8 mouse cellular contexts compared by ENCODE assay signal in the genomic region with DNA sequence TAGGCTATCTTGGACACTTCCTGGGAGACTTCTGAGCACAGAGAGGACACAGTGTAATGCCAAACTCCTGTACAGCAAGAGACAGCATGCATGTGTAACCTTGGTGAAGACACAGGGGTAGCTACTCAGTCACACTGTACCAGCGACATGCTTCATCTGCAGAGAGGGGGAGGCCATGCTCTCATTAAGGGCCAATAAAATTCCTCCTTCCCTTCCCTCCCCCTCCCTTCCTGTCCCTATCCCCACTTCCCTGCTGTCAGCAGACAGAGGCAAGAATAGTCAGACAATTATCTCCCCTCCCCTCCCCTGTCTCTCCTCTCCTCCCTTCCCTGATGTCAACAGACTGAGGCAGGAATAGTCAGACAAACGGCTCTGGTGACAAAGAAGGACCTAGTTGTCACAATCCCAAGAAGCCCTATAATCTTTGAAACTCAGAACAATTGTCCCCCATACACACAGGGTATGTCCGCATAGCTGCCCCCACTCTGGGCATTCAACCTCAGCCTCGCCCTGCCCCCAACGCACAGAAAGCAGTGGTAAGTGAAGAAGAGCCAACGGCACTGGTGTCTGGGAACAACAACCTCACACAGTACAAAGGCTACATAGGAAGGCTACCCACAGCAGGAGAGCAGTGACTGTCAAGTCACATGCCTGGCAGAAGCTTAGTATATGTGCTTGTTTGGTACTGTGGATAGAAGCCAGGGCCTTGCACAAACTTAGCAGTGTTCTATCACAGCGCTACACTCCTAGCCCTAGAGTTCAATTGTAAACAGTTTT. TPM values are rescaled to one million over a fixed set of nuclear protein-coding genes. Genes with fewer than 3 reads are reported as not detected.
DNase-seq lines count a peak whose midpoint lies in the region; ATAC-seq and TF ChIP-seq lines count a peak whose summit lies in the region.

No protein-coding gene starts in this region.

- peak overlapping the region; percentile 55 for H3K9ac ChIP-seq in heart, embryonic 16.5 days (ENCODE audit: low read length)
- no peak overlapping the region for H3K9ac ChIP-seq in liver, postnatal 0 days (replicated peaks)

- H3K4me1 ChIP-seq in cortical plate, adult 2 months (ENCODE audit: control insufficient read depth, insufficient read depth, low read length), result peaks cover 37% of the 10 kb centered on the region
- H3K4me1 ChIP-seq in heart, embryonic 16.5 days (ENCODE audit: control insufficient read depth, insufficient read depth, low read length), result peaks cover 57% of the 10 kb centered on the region
- H3K4me1 ChIP-seq in liver, postnatal 0 days (ENCODE audit: insufficient read depth), result peaks cover 32% of the 10 kb centered on the region

- DNase-seq in left cerebral cortex, adult 2 months (ENCODE audit: extremely low spot score in 1 of 2, low spot score in 2 of 2), result no peak
- DNase-seq in left cerebral cortex, adult 9 months (ENCODE audit: low spot score in 2 of 2), result no peak
- peak; percentile 35 for DNase-seq in liver, postnatal 0 days
- peak; percentile 80 for DNase-seq in retina, embryonic 14.5 days (ENCODE audit: low spot score)
- no peak for DNase-seq in urinary bladder, adult 18-20 months (ENCODE audit: low spot score in 2 of 2)
- DNase-seq in urinary bladder, postnatal 10 days (ENCODE audit: low spot score), result no peak

- peak overlapping the region; percentile 19; the same call in 1 of the 2 replicates for H3K4me2 ChIP-seq in heart, embryonic 16.5 days (ENCODE audit: low read depth, low read length)
- peak overlapping the region; percentile 49 for H3K4me2 ChIP-seq in liver, postnatal 0 days (ENCODE audit: low read depth, low read length)

- 23% methylated on average over 7 of the region's 7 CpGs for WGBS in heart, embryonic 16.5 days
- WGBS in liver, postnatal 0 days (ENCODE audit: insufficient replicate concordance), result 29% methylated on average over 7 of the region's 7 CpGs

- no peak for TF ChIP-seq EP300 in liver, postnatal 0 days (IDR thresholded peaks at IDR 0.05; ENCODE audit: low read depth)

- intact Hi-C loops in left cerebral cortex, adult 2 months (cut with DNase I), result loop anchor here (2.0 kb wide), 1 partner anchor 28 kb away; a partner anchor contains a TSS

- TF ChIP-seq POLR2A in cortical plate, adult 2 months (IDR thresholded peaks at IDR 0.05; ENCODE audit: extremely low read depth, insufficient read depth, low read length), result no peak

- H3K27me3 ChIP-seq in heart, embryonic 16.5 days (ENCODE audit: control insufficient read depth, insufficient read depth, low read length), result no peaks in the 10 kb centered on the region
- no peaks in the 10 kb centered on the region for H3K27me3 ChIP-seq in liver, postnatal 0 days (ENCODE audit: insufficient read depth, low read length)

- no peaks in the 10 kb centered on the region for H3K9me3 ChIP-seq in heart, embryonic 16.5 days (replicated peaks; ENCODE audit: control insufficient read depth, low read length)
- H3K9me3 ChIP-seq in liver, postnatal 0 days (ENCODE audit: low read length), result no peaks in the 10 kb centered on the region

- H3K36me3 ChIP-seq in heart, embryonic 16.5 days (ENCODE audit: control insufficient read depth, insufficient read depth), result no peaks in the 10 kb centered on the region
- H3K36me3 ChIP-seq in liver, postnatal 0 days (replicated peaks; ENCODE audit: insufficient read depth, low read length), result no peaks in the 10 kb centered on the region

- no peak overlapping the region for H3K4me3 ChIP-seq in left cerebral cortex, adult 2 months
- H3K4me3 ChIP-seq in cortical plate, adult 2 months (ENCODE audit: insufficient read depth, low read length), result no peak overlapping the region
- no peak overlapping the region for H3K4me3 ChIP-seq in heart, embryonic 16.5 days (ENCODE audit: low read length)
- H3K4me3 ChIP-seq in liver, postnatal 0 days (ENCODE audit: low read depth, low read length), result no peak overlapping the region

- peak overlapping the region; percentile 79; the same call in 1 of the 2 replicates for H3K27ac ChIP-seq in left cerebral cortex, adult 2 months
- peak overlapping the region; percentile 45 for H3K27ac ChIP-seq in cortical plate, adult 2 months (ENCODE audit: insufficient read depth, low read length)
- peak overlapping the region; percentile 93 for H3K27ac ChIP-seq in heart, embryonic 16.5 days (ENCODE audit: low read length)
- peak overlapping the region; percentile 90 for H3K27ac ChIP-seq in liver, postnatal 0 days (ENCODE audit: low read depth)

- ATAC-seq in heart, embryonic 16.5 days (replicated peaks; ENCODE audit: extremely low read depth, insufficient read depth, low FRiP score), result peak; percentile 66
- peak; percentile 90 for ATAC-seq in liver, postnatal 0 days

- TF ChIP-seq CTCF in left cerebral cortex, adult 2 months (IDR thresholded peaks at IDR 0.05), result no peak
- no peak for TF ChIP-seq CTCF in cortical plate, adult 2 months (IDR thresholded peaks at IDR 0.05; ENCODE audit: extremely low read depth, insufficient read depth, low read length)
- TF ChIP-seq CTCF in liver, postnatal 0 days (IDR thresholded peaks at IDR 0.05; ENCODE audit: low read depth), result no peak

RNA-seq across cellular contexts. Expression of a gene that starts 28.8 kb away (rescaled TPM):
- total RNA-seq in left cerebral cortex, adult 2 months (2021), result 10 to 100 TPM; 62.3 to 69.4 TPM
- 52.4 and 53.1 TPM in 2 replicates for polyA plus RNA-seq in cortical plate, adult 2 months (2012; rRNA removed)
- polyA plus RNA-seq in heart, embryonic 16.5 days (2015; fragmentation: Nextera tagmentation; extraction: Ambion mirVana), result 26.9 and 27.4 TPM in 2 replicates
- 9.9 and 11.4 TPM in 2 replicates for polyA plus RNA-seq in liver, postnatal 0 days (2015; fragmentation: Nextera tagmentation; extraction: Ambion mirVana)

RNA-seq across cellular contexts. Expression of a gene that starts 57.1 kb away (rescaled TPM):
- total RNA-seq in left cerebral cortex, adult 2 months (2021), result 1 to 10 TPM; 1.0 to 1.4 TPM
- 1.4 and 2.3 TPM in 2 replicates for polyA plus RNA-seq in cortical plate, adult 2 months (2012; rRNA removed)
- 0.20 TPM in 1 of 2 replicates, not detected in the other for polyA plus RNA-seq in heart, embryonic 16.5 days (2015; fragmentation: Nextera tagmentation; extraction: Ambion mirVana)
- not detected in 2 replicates for polyA plus RNA-seq in liver, postnatal 0 days (2015; fragmentation: Nextera tagmentation; extraction: Ambion mirVana)

Comparison
In these comparisons a context has a peak if more than half of its experiments do, and no peak if none do; other contexts are left out.
1. DNase-seq: peak in liver, postnatal 0 days (single experiment) and retina, embryonic 14.5 days (single experiment); none in left cerebral cortex, adult 2 months (0 of 2), left cerebral cortex, adult 9 months (0 of 2), urinary bladder, adult 18-20 months (0 of 2) and urinary bladder, postnatal 10 days (single experiment).
2. Peak in every context shown above with its lines, with median percentiles within 50 percentile points of each other: H3K27ac ChIP-seq.